Mouse (Mus musculus) MEL (cell line): ENCODE results near the gene Pabpn1l.

Source experiments
- CTCF ChIP-seq, 3 experiments: IDR thresholded peaks in 2 of 3; conservative IDR thresholded peaks in 1 of 3; 2 replicates each; pipeline ENCODE4 v1.5.1; 2011 to 2012; ENCODE audit warnings: low read length in 3 of 3, low read depth in 2 of 3, mild to moderate bottlenecking in 2 of 3, improper control_type of control experiment in 1 of 3, inconsistent platforms in 1 of 3, mixed read lengths in 1 of 3, moderate library complexity in 1 of 3; ENCODE audit not compliant: control insufficient read depth in 1 of 3, insufficient read depth in 1 of 3, poor library complexity in 1 of 3, severe bottlenecking in 1 of 3
- EP300 ChIP-seq, 2 experiments: IDR thresholded peaks; 2 replicates each; pipeline ENCODE4 v1.6.1; 2011; ENCODE audit warnings: improper control_type of control experiment in 2 of 2, low read length in 2 of 2, low read depth in 1 of 2, mild to moderate bottlenecking in 1 of 2
- HCFC1 ChIP-seq: IDR thresholded peaks from 2 replicates; pipeline ENCODE4 v1.6.1; 2012; ENCODE audit warnings: low read depth, mild to moderate bottlenecking, inconsistent platforms, low read length, improper control_type of control experiment, moderate library complexity
- POLR2A ChIP-seq, 2 experiments: IDR thresholded peaks; 2 replicates each; pipeline ENCODE4 v1.6.1; 2011 to 2012; ENCODE audit warnings: low read length in 2 of 2, mild to moderate bottlenecking in 2 of 2, control low read depth in 1 of 2, improper control_type of control experiment in 1 of 2, low read depth in 1 of 2, moderate library complexity in 1 of 2; ENCODE audit not compliant: control insufficient read depth in 1 of 2, insufficient read depth in 1 of 2, poor library complexity in 1 of 2
- UBTF ChIP-seq: IDR thresholded peaks from 2 replicates; pipeline ENCODE4 v1.6.1; 2012; ENCODE audit warnings: low read depth, mild to moderate bottlenecking, inconsistent platforms, low read length, improper control_type of control experiment, moderate library complexity, borderline replicate concordance; ENCODE audit not compliant: insufficient read depth
- ZC3H11A ChIP-seq: IDR thresholded peaks from 2 replicates; pipeline ENCODE4 v1.6.1; 2012; ENCODE audit warnings: low read depth, mild to moderate bottlenecking, inconsistent platforms, low read length, improper control_type of control experiment
- ZKSCAN1 ChIP-seq: IDR thresholded peaks from 2 replicates; pipeline ENCODE4 v1.6.1; 2012; ENCODE audit warnings: low read depth, mild to moderate bottlenecking, inconsistent platforms, low read length, improper control_type of control experiment, moderate library complexity

GRCm38 (mm10) chr8:122644175-122644954 is 21.8 kb upstream of the Pabpn1l start:
- TF ChIP-seq ZKSCAN1 (no peak), HCFC1 (no peak), UBTF (no peak), ZC3H11A (no peak), CTCF (IDR thresholded peaks at IDR 0.05 in 2 of 3, conservative IDR thresholded peaks at IDR 0.05 in 1 of 3; ENCODE audit: control insufficient read depth in 1 of 3, insufficient read depth in 1 of 3, low read depth in 2 of 3, low read length in 3 of 3, poor library complexity in 1 of 3, severe bottlenecking in 1 of 3) (no peak), POLR2A (IDR thresholded peaks at IDR 0.05; ENCODE audit: control insufficient read depth in 1 of 2, insufficient read depth in 1 of 2, low read depth in 1 of 2, low read length in 2 of 2, poor library complexity in 1 of 2) (no peak; a peak in 2 of 4 replicates), EP300 (IDR thresholded peaks at IDR 0.05; ENCODE audit: low read depth in 1 of 2, low read length in 2 of 2) (no peak)
